Mouse (Mus musculus): ENCODE results near the gene Gm9833. TPM values are rescaled to one million over a fixed set of nuclear protein-coding genes. Genes with fewer than 3 reads are reported as not detected.
"Not testable (repeated sequence)": the region's sequence is repeated elsewhere in the genome, so short reads cannot be mapped to it uniquely, and the experiment has no call there.

Gene Gm9833
- polyA plus RNA-seq (2015; fragmentation: Nextera tagmentation; extraction: Ambion mirVana) = 2.2 and 2.6 TPM in 2 replicates

DNA sequence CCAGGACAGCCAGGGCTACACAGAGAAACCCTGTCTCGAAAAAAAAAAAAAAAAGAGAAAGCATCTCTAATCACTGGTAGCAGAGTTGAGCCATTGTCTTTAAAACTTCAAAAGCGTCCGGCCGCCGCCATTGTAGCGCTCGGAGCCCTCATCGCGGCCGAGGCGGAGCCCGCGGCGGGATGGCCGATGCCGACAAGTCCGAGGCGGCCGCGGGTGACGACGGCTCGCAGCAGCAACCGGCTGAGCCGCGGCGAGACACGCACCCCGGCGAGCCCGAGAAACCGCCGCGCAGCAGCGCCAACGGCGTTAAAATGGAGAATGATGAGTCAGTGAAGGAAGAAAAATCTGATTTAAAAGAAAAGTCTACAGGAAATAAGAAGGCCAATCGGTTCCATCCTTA lies at the start of gene Gm9833:
Gene Gm9833, plus strand, starts transcription at position 117 of the 400 bp plus-strand sequence.
- H3K9me3 ChIP-seq (replicated peaks); H3K36me3 ChIP-seq; H3K4me1 ChIP-seq (replicated peaks); H3K27me3 ChIP-seq; H3K9ac ChIP-seq; H3K27ac ChIP-seq; ATAC-seq (replicated peaks; ENCODE audit: insufficient number of reproducible peaks, insufficient read depth, low FRiP score, low read depth): not testable (repeated sequence)
- WGBS = 24% methylated on average over 36 of the region's 38 CpGs
- peak within 1 kb of the TSS; percentile 25 for H3K4me3 ChIP-seq
- H3K4me2 ChIP-seq = peak within 1 kb of the TSS; percentile 45

GRCm38 (mm10) chr3:10070070-10070469 lies 17.8 kb upstream of the Gm9833 start:
- no peak overlapping the region for H3K4me3 ChIP-seq
- H3K4me2 ChIP-seq = no peak overlapping the region
- H3K4me1 ChIP-seq (replicated peaks) = no peaks in the 10 kb centered on the region
- no peak overlapping the region for H3K27ac ChIP-seq
- H3K27me3 ChIP-seq = no peaks in the 10 kb centered on the region
- H3K9ac ChIP-seq = no peak overlapping the region
- no peak for ATAC-seq (replicated peaks; ENCODE audit: insufficient number of reproducible peaks, insufficient read depth, low FRiP score, low read depth)
- no peaks in the 10 kb centered on the region for H3K9me3 ChIP-seq (replicated peaks)
- H3K36me3 ChIP-seq = no peaks in the 10 kb centered on the region

DNA sequence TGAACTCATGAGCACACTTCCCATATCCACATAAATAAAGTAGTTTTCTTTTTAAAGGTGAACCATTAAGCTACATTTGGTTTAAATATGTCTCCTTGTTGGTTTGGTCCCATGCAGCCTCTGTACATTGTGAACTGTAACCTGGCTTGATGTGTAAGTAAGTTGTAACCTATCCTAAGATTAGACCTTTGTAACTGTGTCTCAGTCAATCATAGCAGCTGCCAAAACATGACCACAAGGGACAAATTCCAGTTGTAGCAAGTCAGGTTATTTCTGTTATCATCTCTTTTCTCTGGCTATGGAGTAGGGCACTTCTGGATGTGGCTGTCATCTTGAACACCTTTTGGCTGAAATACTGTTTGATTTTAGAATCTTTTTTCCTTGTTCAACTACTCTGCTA lies 12.1 kb upstream of the Gm9833 start:
- H3K4me1 ChIP-seq (replicated peaks) = no peaks in the 10 kb centered on the region
- no peaks in the 10 kb centered on the region for H3K27me3 ChIP-seq
- H3K27ac ChIP-seq = no peak overlapping the region
- H3K36me3 ChIP-seq = no peaks in the 10 kb centered on the region
- H3K9ac ChIP-seq = no peak overlapping the region
- H3K4me2 ChIP-seq = no peak overlapping the region
- no peak overlapping the region for H3K4me3 ChIP-seq
- ATAC-seq (replicated peaks; ENCODE audit: insufficient number of reproducible peaks, insufficient read depth, low FRiP score, low read depth) = no peak
- no peaks in the 10 kb centered on the region for H3K9me3 ChIP-seq (replicated peaks)

DNA sequence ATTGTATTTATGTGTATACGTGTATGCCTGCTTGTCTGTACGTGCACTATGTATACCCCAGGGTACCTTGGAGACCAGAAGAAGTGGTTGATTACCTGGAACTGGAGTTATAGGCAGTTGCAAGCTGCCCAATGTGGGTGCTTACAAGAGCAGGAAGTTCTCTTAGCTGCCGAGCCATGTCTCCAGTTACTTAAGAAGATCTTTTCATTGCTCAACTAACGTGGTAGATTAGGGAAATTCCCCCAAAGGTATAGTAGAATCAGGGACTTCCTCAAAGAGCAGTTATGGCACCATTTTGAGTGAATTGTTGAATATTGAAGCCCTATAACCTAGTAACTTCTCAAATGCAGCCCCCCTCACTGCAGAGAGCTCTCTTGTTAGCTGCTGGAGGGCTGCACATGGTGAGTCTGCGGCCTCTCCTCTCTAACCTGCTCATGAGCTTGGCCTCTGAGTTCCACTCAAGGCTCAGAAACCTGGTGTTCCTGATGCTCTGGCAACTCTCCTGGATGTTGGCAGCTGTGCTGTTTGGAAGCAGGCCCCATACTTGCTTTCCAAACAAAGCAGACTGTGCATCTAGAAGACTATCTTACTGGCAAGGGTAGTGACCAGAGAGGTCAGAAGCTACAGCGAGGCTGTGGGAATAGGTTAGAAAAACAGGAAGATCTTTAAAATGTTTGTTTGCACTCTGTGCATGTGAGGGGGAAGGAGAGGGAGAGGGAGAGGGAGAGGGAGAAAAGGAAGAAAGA lies 10.6 kb upstream of the Gm9833 start:
- Histone ChIP-seq H3K4me2 (no peak overlapping the region), H3K9ac (no peak overlapping the region), H3K27me3 (no peaks in the 10 kb centered on the region), H3K4me1 (replicated peaks) (no peaks in the 10 kb centered on the region), H3K36me3 (no peaks in the 10 kb centered on the region), H3K9me3 (replicated peaks) (no peaks in the 10 kb centered on the region), H3K27ac (peak overlapping the region; percentile 45), H3K4me3 (no peak overlapping the region)
- ATAC-seq (replicated peaks; ENCODE audit: insufficient number of reproducible peaks, insufficient read depth, low FRiP score, low read depth) = peak; percentile 60
- WGBS = 72% methylated on average over 6 of the region's 6 CpGs

DNA sequence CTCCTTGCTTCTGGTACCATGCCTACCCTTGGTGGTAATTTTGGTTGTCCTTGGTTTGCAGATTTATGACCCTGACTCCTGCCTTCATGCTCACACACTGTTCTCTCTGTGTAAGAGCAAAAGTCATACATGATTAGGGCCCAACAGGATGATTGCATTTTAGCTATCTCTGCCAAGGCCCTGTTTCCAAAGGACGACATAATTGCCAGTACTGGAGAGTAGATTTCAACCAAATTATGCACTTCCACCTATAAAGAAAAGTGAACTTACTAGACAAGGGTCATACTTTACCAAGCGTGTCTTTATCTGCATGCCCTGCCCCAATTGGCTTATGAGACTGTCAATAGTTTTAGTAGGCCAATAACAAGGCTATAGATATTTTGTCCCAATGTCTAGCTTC lies 9.8 kb upstream of the Gm9833 start:
- no peak overlapping the region for H3K9ac ChIP-seq
- no peaks in the 10 kb centered on the region for H3K9me3 ChIP-seq (replicated peaks)
- H3K4me3 ChIP-seq = no peak overlapping the region
- 82% methylated on average over 2 of the region's 2 CpGs for WGBS
- no peaks in the 10 kb centered on the region for H3K36me3 ChIP-seq
- H3K27ac ChIP-seq = no peak overlapping the region
- no peaks in the 10 kb centered on the region for H3K4me1 ChIP-seq (replicated peaks)
- no peak overlapping the region for H3K4me2 ChIP-seq
- H3K27me3 ChIP-seq = no peaks in the 10 kb centered on the region
- ATAC-seq (replicated peaks; ENCODE audit: insufficient number of reproducible peaks, insufficient read depth, low FRiP score, low read depth) = no peak

DNA sequence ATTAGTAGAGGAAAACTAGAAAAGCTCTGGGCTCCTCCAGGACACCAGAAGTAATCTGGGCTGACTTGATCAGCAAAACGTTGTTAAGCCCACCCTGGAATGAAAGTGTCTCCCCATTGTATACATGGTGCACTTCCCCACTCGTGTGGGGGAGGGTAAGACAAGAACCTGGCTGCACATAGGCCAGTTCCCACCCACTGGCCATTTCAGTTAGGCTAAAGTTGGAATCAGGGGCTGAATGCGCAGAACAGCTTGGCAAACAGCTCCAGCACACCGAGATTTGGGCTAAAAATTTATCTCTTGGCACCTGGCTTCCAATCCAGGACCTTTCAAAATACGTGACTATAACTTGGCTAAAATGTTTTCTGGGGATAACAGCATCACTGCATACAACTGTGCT lies 6.6 kb upstream of the Gm9833 start:
- Histone ChIP-seq H3K4me2 (no peak overlapping the region), H3K36me3 (no peaks in the 10 kb centered on the region), H3K4me3 (no peak overlapping the region), H3K27me3 (no peaks in the 10 kb centered on the region), H3K27ac (no peak overlapping the region), H3K9me3 (replicated peaks) (no peaks in the 10 kb centered on the region), H3K4me1 (replicated peaks) (0 out of 2 replicates have a peak, but pooled peaks cover 2% of the 10 kb centered on the region), H3K9ac (no peak overlapping the region)
- WGBS = 63% methylated on average over 5 of the region's 5 CpGs
- no peak for ATAC-seq (replicated peaks; ENCODE audit: insufficient number of reproducible peaks, insufficient read depth, low FRiP score, low read depth)

DNA sequence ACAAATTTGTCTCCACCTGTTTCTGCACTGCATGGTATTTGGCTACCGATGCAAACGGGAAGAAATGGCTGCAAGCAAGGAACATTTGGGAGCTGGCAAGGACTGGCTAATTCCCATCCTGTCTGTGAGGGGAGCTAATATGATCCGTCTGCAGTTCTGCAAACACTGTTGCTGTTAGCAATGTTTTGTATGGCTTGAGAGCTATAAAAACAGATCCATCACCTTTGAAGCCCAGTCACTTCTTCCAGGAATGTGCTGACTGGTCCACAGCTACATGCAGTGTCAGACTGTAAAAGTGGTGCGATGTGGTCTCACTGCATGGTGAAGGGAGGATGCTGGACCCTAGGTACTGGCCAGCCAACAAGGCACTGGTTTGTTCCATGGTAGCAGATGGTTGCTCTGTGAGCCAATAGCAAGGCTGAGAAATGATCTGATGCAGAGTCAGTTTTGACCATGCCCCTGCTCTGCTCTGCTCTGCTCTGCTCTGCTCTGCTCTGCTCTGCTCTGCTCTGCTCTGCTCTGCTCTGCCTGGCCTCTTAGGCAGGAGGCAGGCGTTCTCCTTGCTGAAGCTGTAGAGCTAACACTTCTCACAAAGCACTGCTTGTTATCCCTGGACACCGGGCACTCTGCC lies 5.9 kb upstream of the Gm9833 start:
- 54% methylated on average over 6 of the region's 6 CpGs for WGBS
- ATAC-seq (replicated peaks; ENCODE audit: insufficient number of reproducible peaks, insufficient read depth, low FRiP score, low read depth) = peak; percentile 35; the same call in 1 of the 2 replicates
- Histone ChIP-seq H3K4me3 (no peak overlapping the region), H3K27me3 (no peaks in the 10 kb centered on the region), H3K9ac (no peak overlapping the region), H3K36me3 (no peaks in the 10 kb centered on the region), H3K27ac (no peak overlapping the region), H3K4me1 (replicated peaks) (0 out of 2 replicates have a peak, but pooled peaks cover 2% of the 10 kb centered on the region), H3K4me2 (no peak overlapping the region), H3K9me3 (replicated peaks) (no peaks in the 10 kb centered on the region)

DNA sequence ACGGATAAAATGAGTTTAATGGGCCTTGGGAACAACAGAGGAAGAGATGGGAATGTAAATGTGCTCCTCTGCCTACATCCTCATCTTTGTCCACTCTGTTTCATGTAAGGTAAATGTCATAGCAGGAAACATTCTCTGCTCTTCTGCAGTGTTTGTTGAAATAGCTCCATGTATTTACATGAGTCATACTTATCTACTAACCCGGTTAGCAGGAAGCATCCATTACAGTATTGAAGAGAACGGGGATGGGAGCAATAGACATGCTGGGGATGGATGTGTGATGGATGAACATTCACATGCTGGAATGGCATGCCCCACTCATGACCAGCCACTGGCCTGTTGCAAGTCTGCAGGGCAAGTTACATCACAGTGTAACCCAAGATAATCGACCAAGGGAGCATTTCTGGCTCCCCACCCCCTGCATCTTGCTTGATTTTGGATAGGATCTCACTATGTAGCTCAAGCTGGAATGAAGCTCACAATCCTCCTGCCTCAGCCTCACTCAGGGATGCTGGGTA lies 5.3 kb upstream of the Gm9833 start:
- no peak overlapping the region for H3K27ac ChIP-seq
- H3K4me1 ChIP-seq (replicated peaks) = 0 out of 2 replicates have a peak, but pooled peaks cover 2% of the 10 kb centered on the region
- no peak overlapping the region for H3K9ac ChIP-seq
- no peak overlapping the region for H3K4me2 ChIP-seq
- H3K9me3 ChIP-seq (replicated peaks) = no peaks in the 10 kb centered on the region
- H3K36me3 ChIP-seq = no peaks in the 10 kb centered on the region
- H3K4me3 ChIP-seq = no peak overlapping the region
- no peaks in the 10 kb centered on the region for H3K27me3 ChIP-seq
- no peak for ATAC-seq (replicated peaks; ENCODE audit: insufficient number of reproducible peaks, insufficient read depth, low FRiP score, low read depth)
- WGBS = 56% methylated on average over 4 of the region's 4 CpGs

- H3K4me1 ChIP-seq (replicated peaks) = 0 out of 2 replicates have a peak, but pooled peaks cover 2% of the 10 kb centered on the region
- no peaks in the 10 kb centered on the region for H3K36me3 ChIP-seq
- no peaks in the 10 kb centered on the region for H3K27me3 ChIP-seq
- H3K4me3 ChIP-seq = no peak overlapping the region
- H3K9ac ChIP-seq = no peak overlapping the region
- no peak for ATAC-seq (replicated peaks; ENCODE audit: insufficient number of reproducible peaks, insufficient read depth, low FRiP score, low read depth)
- no peak overlapping the region for H3K27ac ChIP-seq
- H3K9me3 ChIP-seq (replicated peaks) = no peaks in the 10 kb centered on the region
- no peak overlapping the region for H3K4me2 ChIP-seq
- 90% methylated on average over 3 of the region's 3 CpGs for WGBS
Measured at GRCm38 (mm10) chr3:10084102-10084501, 3.8 kb upstream of the Gm9833 start.

GRCm38 (mm10) chr3:10085396-10086119 lies 2.4 kb upstream of the Gm9833 start:
- H3K36me3 ChIP-seq = no peaks in the 10 kb centered on the region
- no peaks in the 10 kb centered on the region for H3K27me3 ChIP-seq
- H3K4me2 ChIP-seq = no peak overlapping the region
- no peak overlapping the region for H3K27ac ChIP-seq
- no peak overlapping the region for H3K4me3 ChIP-seq
- WGBS = 59% methylated on average over 7 of the region's 7 CpGs
- no peak overlapping the region for H3K9ac ChIP-seq
- no peaks in the 10 kb centered on the region for H3K9me3 ChIP-seq (replicated peaks)
- ATAC-seq (replicated peaks; ENCODE audit: insufficient number of reproducible peaks, insufficient read depth, low FRiP score, low read depth) = no peak
- H3K4me1 ChIP-seq (replicated peaks) = 0 out of 2 replicates have a peak, but pooled peaks cover 2% of the 10 kb centered on the region

- no peak overlapping the region for H3K9ac ChIP-seq
- peak overlapping the region; percentile 45; the same call in 1 of the 2 replicates for H3K4me2 ChIP-seq
- no peaks in the 10 kb centered on the region for H3K36me3 ChIP-seq
- no peaks in the 10 kb centered on the region for H3K27me3 ChIP-seq
- no peak overlapping the region for H3K27ac ChIP-seq
- H3K9me3 ChIP-seq (replicated peaks) = no peaks in the 10 kb centered on the region
- 86% methylated on average over 8 of the region's 8 CpGs for WGBS
- no peak overlapping the region for H3K4me3 ChIP-seq
- H3K4me1 ChIP-seq (replicated peaks) = 0 out of 2 replicates have a peak, but pooled peaks cover 4% of the 10 kb centered on the region
- ATAC-seq (replicated peaks; ENCODE audit: insufficient number of reproducible peaks, insufficient read depth, low FRiP score, low read depth) = no peak
Measured at GRCm38 (mm10) chr3:10087511-10087910, 399 bp upstream of the Gm9833 start.

Data from heart, embryonic 15.5 days (tissue).